Mouse (Mus musculus): ENCODE measurements around the gene Syne1.

- no peak for TF ChIP-seq CTCF (IDR thresholded peaks at IDR 0.05; ENCODE audit: low read depth, low read length)
- TF ChIP-seq POLR2A (IDR thresholded peaks at IDR 0.05; ENCODE audit: extremely low read depth, insufficient read depth, low read length): no peak
Observed at GRCm38 (mm10) chr10:5236171-5236570, 315.1 kb downstream of the Syne1 start.

Data from liver, adult 2 months (tissue).